ENCODE assay signal across 30 mouse cellular contexts in genomic region chr13:111622425-111622824, GRCm38 (mm10). TPM values are rescaled to one million over a fixed set of nuclear protein-coding genes. Genes with fewer than 3 reads are reported as not detected.
DNase-seq lines count a peak whose midpoint lies in the region; ATAC-seq and TF ChIP-seq lines count a peak whose summit lies in the region.
"Had no signal": no experiment of that assay in that cellular context is flagged by ENCODE, and none has a peak within 500 bp of the region (broad histone marks: within the 10 kb centered on the region; RNA-seq: fewer than 3 reads in every experiment).

No protein-coding gene starts in this region.

- H3K9me3 ChIP-seq in intestine, embryonic 15.5 days = no peaks in the 10 kb centered on the region
- H3K9me3 ChIP-seq in intestine, embryonic 16.5 days (ENCODE audit: control insufficient read depth, low read length) = no peaks in the 10 kb centered on the region
- no peaks in the 10 kb centered on the region for H3K9me3 ChIP-seq in stomach, postnatal 0 days (ENCODE audit: control insufficient read depth, low read length)
- H3K9me3 ChIP-seq: embryonic facial prominence, embryonic 13.5 days; embryonic facial prominence, embryonic 15.5 days; forebrain, embryonic 10.5 days; forebrain, embryonic 13.5 days; forebrain, embryonic 15.5 days had no signal

- H3K4me2 ChIP-seq in intestine, embryonic 15.5 days (replicated peaks) = no peak overlapping the region
- H3K4me2 ChIP-seq in intestine, embryonic 16.5 days (ENCODE audit: low read depth, low read length) = no peak overlapping the region
- H3K4me2 ChIP-seq in stomach, postnatal 0 days (replicated peaks; ENCODE audit: low read depth) = no peak overlapping the region
- H3K4me2 ChIP-seq: embryonic facial prominence, embryonic 13.5 days; embryonic facial prominence, embryonic 15.5 days; forebrain, embryonic 13.5 days; forebrain, embryonic 15.5 days had no signal

- 0 out of 2 replicates have a peak, but pooled peaks cover 2% of the 10 kb centered on the region for H3K4me1 ChIP-seq in intestine, embryonic 15.5 days (replicated peaks)
- no peaks in the 10 kb centered on the region for H3K4me1 ChIP-seq in intestine, embryonic 16.5 days (ENCODE audit: control insufficient read depth, insufficient read depth, low read length)
- peaks cover 5% of the 10 kb centered on the region; the same call in 1 of the 2 replicates for H3K4me1 ChIP-seq in small intestine, adult 2 months (ENCODE audit: control insufficient read depth, insufficient read depth, insufficient read length, low read length)
- no peaks in the 10 kb centered on the region for H3K4me1 ChIP-seq in stomach, postnatal 0 days (replicated peaks; ENCODE audit: control insufficient read depth, insufficient read depth)
- H3K4me1 ChIP-seq: embryonic facial prominence, embryonic 13.5 days; embryonic facial prominence, embryonic 15.5 days; forebrain, embryonic 10.5 days; forebrain, embryonic 13.5 days; forebrain, embryonic 15.5 days had no signal

- no peaks in the 10 kb centered on the region for H3K27me3 ChIP-seq in intestine, embryonic 15.5 days (replicated peaks)
- H3K27me3 ChIP-seq in intestine, embryonic 16.5 days (replicated peaks; ENCODE audit: control insufficient read depth, insufficient read depth, low read length) = no peaks in the 10 kb centered on the region
- no peaks in the 10 kb centered on the region for H3K27me3 ChIP-seq in small intestine, adult 2 months (ENCODE audit: control insufficient read depth, insufficient read depth, low read length)
- no peaks in the 10 kb centered on the region for H3K27me3 ChIP-seq in stomach, postnatal 0 days (ENCODE audit: control insufficient read depth, insufficient read depth, low read length)
- H3K27me3 ChIP-seq: embryonic facial prominence, embryonic 13.5 days; embryonic facial prominence, embryonic 15.5 days; forebrain, embryonic 13.5 days; forebrain, embryonic 15.5 days had no signal

- peak; percentile 79 for ATAC-seq in intestine, embryonic 15.5 days
- peak; percentile 87 for ATAC-seq in intestine, embryonic 16.5 days
- ATAC-seq in stomach, postnatal 0 days (ENCODE audit: low FRiP score, low TSS enrichment) = peak; percentile 89
- ATAC-seq in megakaryocyte progenitor cell, adult 5-6 weeks (replicated peaks; ENCODE audit: poor library complexity) = no peak
- ATAC-seq: forebrain, embryonic 13.5 days; forebrain, embryonic 15.5 days had no signal

- TF ChIP-seq CTCF in small intestine, adult 2 months (IDR thresholded peaks at IDR 0.05; ENCODE audit: extremely low read depth, insufficient read length, insufficient replicate concordance, low read depth, low read length) = no peak
- TF ChIP-seq CTCF in stomach, postnatal 0 days (IDR thresholded peaks at IDR 0.05; ENCODE audit: low read depth) = no peak

- no peak overlapping the region for H3K4me3 ChIP-seq in intestine, embryonic 15.5 days (replicated peaks)
- no peak overlapping the region for H3K4me3 ChIP-seq in intestine, embryonic 16.5 days (ENCODE audit: low read length)
- H3K4me3 ChIP-seq in small intestine, adult 2 months (ENCODE audit: low read depth, low read length) = no peak overlapping the region
- H3K4me3 ChIP-seq in stomach, postnatal 0 days (ENCODE audit: low read depth, low read length) = no peak overlapping the region
- H3K4me3 ChIP-seq: embryonic facial prominence, embryonic 13.5 days; embryonic facial prominence, embryonic 15.5 days; erythroblast, embryonic 14.5 days; forebrain, embryonic 10.5 days; forebrain, embryonic 13.5 days; forebrain, embryonic 15.5 days had no signal

- no peaks in the 10 kb centered on the region for H3K36me3 ChIP-seq in intestine, embryonic 15.5 days
- no peaks in the 10 kb centered on the region for H3K36me3 ChIP-seq in intestine, embryonic 16.5 days (ENCODE audit: control insufficient read depth, insufficient read depth, low read length)
- H3K36me3 ChIP-seq in small intestine, adult 2 months (ENCODE audit: control insufficient read depth, insufficient read depth, low read length) = no peaks in the 10 kb centered on the region
- no peaks in the 10 kb centered on the region for H3K36me3 ChIP-seq in stomach, postnatal 0 days (ENCODE audit: control insufficient read depth, insufficient read depth, low read length)
- H3K36me3 ChIP-seq: embryonic facial prominence, embryonic 13.5 days; embryonic facial prominence, embryonic 15.5 days; forebrain, embryonic 10.5 days; forebrain, embryonic 15.5 days had no signal

- H3K9ac ChIP-seq in intestine, embryonic 15.5 days = no peak overlapping the region
- no peak overlapping the region for H3K9ac ChIP-seq in intestine, embryonic 16.5 days (ENCODE audit: low read depth, low read length)
- no peak overlapping the region for H3K9ac ChIP-seq in stomach, postnatal 0 days (ENCODE audit: low read length)
- H3K9ac ChIP-seq: embryonic facial prominence, embryonic 13.5 days; embryonic facial prominence, embryonic 15.5 days; forebrain, embryonic 13.5 days; forebrain, embryonic 15.5 days had no signal

- 69% methylated on average over 3 of the region's 3 CpGs for WGBS in intestine, embryonic 15.5 days
- 78% methylated on average over 3 of the region's 3 CpGs for WGBS in intestine, embryonic 16.5 days
- 66% methylated on average over 3 of the region's 3 CpGs for WGBS in small intestine, adult 2 months
- WGBS in stomach, postnatal 0 days = 75% methylated on average over 3 of the region's 3 CpGs

- DNase-seq in stomach, postnatal 0 days (ENCODE audit: low spot score) = peak; percentile 61
- no peak for DNase-seq in right cerebral cortex, postnatal 14 days
- DNase-seq in layer of hippocampus, adult 18-20 months (ENCODE audit: low spot score in 2 of 2) = no peak
- DNase-seq: adrenal gland, adult 2 months; adrenal gland, postnatal 10 days; adrenal gland, postnatal 25 days; cerebellum, adult 11 months; cerebellum, adult 18-20 months; cerebellum, adult 8-10 months; cerebellum, adult 9-11 months; cerebellum, postnatal 14 days; cerebellum, postnatal 36 days; embryo, embryonic 11 days had no signal

- no peak overlapping the region for H3K27ac ChIP-seq in intestine, embryonic 15.5 days
- H3K27ac ChIP-seq in intestine, embryonic 16.5 days (ENCODE audit: low read length) = no peak overlapping the region
- H3K27ac ChIP-seq in small intestine, adult 2 months (ENCODE audit: insufficient read depth, low read depth, low read length) = peak overlapping the region; percentile 93
- H3K27ac ChIP-seq in stomach, postnatal 0 days (replicated peaks) = peak overlapping the region; percentile 53; the same call in 1 of the 2 replicates
- H3K27ac ChIP-seq: embryonic facial prominence, embryonic 13.5 days; embryonic facial prominence, embryonic 15.5 days; forebrain, embryonic 10.5 days; forebrain, embryonic 13.5 days; forebrain, embryonic 15.5 days had no signal

- no peak for TF ChIP-seq EP300 in stomach, postnatal 0 days (optimal IDR thresholded peaks at IDR 0.05)

- TF ChIP-seq POLR2A in small intestine, adult 2 months (IDR thresholded peaks at IDR 0.05; ENCODE audit: low read depth, low read length) = no peak

RNA-seq across cellular contexts. Expression of gene Gm10198, which starts 29.8 kb away (rescaled TPM):
- not detected in 2 replicates for polyA plus RNA-seq in intestine, embryonic 15.5 days (2015; fragmentation: Nextera tagmentation; extraction: Ambion mirVana)
- not detected in 2 replicates for polyA plus RNA-seq in intestine, embryonic 16.5 days (2015; fragmentation: Nextera tagmentation; extraction: Ambion mirVana)
- not detected in 2 replicates for polyA plus RNA-seq in small intestine, adult 2 months (2012; rRNA removed)
- not detected in 2 replicates for polyA plus RNA-seq in stomach, postnatal 0 days (2015; fragmentation: Nextera tagmentation; extraction: Ambion mirVana)
- not detected for total RNA-seq in layer of hippocampus, adult 18-20 months (2021)
- total RNA-seq in megakaryocyte progenitor cell, adult 5-6 weeks (2015) = not detected in 2 replicates
- total RNA-seq in megakaryocyte progenitor cell, adult 5-6 weeks (2017) = not detected in 2 replicates
- total RNA-seq: adrenal gland, adult 2 months; adrenal gland, postnatal 10 days; adrenal gland, postnatal 25 days; adrenal gland, postnatal 4 days; common myeloid progenitor, adult 5-6 weeks; ES-E14; MEL had no signal
- polyA plus RNA-seq: adrenal gland, adult 2 months; brain, embryonic 14.5 days; C2C12; embryonic facial prominence, embryonic 11.5 days; embryonic facial prominence, embryonic 13.5 days; embryonic facial prominence, embryonic 15.5 days; erythroblast, embryonic 14.5 days; forebrain, embryonic 10.5 days; forebrain, embryonic 13.5 days; forebrain, embryonic 15.5 days had no signal

RNA-seq across cellular contexts. Expression of gene Mier3, which starts 58.4 kb away (rescaled TPM):
- polyA plus RNA-seq in intestine, embryonic 15.5 days (2015; fragmentation: Nextera tagmentation; extraction: Ambion mirVana) = 13.7 and 16.3 TPM in 2 replicates
- polyA plus RNA-seq in intestine, embryonic 16.5 days (2015; fragmentation: Nextera tagmentation; extraction: Ambion mirVana) = 11.7 and 12.0 TPM in 2 replicates
- 1.4 and 4.9 TPM in 2 replicates for polyA plus RNA-seq in small intestine, adult 2 months (2012; rRNA removed)
- polyA plus RNA-seq in stomach, postnatal 0 days (2015; fragmentation: Nextera tagmentation; extraction: Ambion mirVana) = 10.6 and 12.0 TPM in 2 replicates
- total RNA-seq in layer of hippocampus, adult 18-20 months (2021) = 10 to 100 TPM; 27.6 to 28.0 TPM
- total RNA-seq in megakaryocyte progenitor cell, adult 5-6 weeks (2015) = 32.0 and 33.3 TPM in 2 replicates
- 35.9 and 53.4 TPM in 2 replicates for total RNA-seq in megakaryocyte progenitor cell, adult 5-6 weeks (2017)

Comparison
In these comparisons a context has a peak if more than half of its experiments do, and no peak if none do; other contexts are left out.
1. H3K27ac ChIP-seq: peak in small intestine, adult 2 months (single experiment) and stomach, postnatal 0 days (single experiment); none in intestine, embryonic 15.5 days (single experiment) and intestine, embryonic 16.5 days (single experiment).